Mouse (Mus musculus): ENCODE results near the gene 1700016K19Rik.

The 1700016K19Rik gene

DNA sequence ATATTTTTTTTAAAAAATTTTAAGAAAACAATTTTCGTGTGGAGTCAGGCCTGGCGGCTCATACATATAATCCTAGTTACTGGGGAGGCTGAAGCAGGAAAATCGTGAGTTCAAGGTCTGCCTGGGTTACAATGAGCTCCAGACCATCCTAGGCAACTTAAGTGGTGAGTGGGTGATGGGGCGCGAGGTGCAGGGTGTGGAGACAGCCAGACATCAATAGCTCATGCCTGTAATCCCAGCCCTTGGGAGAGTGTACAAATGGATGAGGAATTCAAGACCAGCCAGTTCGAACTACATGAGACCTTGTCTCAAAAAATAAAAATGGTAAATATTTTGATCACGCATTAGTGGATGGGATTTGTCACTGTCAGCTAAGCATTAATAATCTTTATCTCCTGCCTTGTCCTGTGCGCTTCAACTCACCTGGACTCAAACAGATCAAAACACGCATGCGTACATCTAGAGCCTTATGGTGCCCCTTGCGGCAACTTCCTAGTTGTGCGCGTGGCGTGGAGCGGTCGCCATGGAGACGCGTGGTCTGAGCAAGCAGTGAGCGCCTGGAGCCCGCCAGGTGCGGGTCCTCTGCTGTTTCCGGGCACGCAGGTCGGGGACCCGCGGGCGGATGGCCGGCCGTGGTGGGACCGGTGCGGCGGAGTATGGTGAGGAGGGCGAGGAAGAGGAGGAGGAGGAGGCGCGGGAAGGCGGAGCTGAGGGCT lies at the start of gene 1700016K19Rik:
TSS of gene 1700016K19Rik (plus strand) at position 473 of the 716 bp plus-strand sequence.
- DNase-seq, result peak; percentile 88 to 91

DNA sequence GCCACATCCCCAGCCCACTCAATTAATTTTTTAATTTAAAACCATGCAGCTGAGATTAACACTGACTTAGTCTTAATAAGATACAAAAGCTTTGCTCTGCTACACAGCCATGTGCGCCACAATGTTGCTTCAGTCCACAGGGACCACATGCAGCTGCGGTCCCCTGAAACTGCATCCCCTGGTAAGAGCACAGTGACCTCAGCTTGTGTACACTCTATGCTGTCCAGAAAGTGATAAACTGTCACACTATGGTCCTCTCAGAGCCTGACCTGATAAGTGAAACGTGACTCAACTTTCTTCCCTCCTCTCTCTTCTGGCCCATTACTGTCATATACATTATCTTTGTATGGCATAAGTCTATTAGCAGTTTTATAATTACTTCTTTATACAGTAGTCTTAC lies 49.3 kb upstream of the 1700016K19Rik start:
- DNase-seq, result no peak

DNA sequence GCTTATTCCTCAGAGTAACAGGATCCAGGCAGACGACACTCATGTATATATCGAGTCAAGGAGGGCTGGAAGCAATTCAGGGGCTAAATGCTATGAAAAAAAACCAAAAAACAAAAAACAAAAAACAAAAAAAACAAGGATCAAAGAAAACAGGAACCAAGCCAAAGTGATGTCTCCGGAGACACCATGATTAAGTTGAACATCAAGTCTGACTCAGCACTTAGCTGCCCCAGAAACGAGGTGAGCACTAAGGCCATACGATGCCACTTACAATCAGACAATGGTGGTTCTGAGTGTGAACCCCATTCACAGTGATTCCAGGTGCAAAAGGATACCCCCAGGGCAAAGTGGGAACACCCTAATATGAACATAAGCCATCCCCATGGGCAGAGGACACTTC lies 47.8 kb upstream of the 1700016K19Rik start:
- no peak for DNase-seq

DNA sequence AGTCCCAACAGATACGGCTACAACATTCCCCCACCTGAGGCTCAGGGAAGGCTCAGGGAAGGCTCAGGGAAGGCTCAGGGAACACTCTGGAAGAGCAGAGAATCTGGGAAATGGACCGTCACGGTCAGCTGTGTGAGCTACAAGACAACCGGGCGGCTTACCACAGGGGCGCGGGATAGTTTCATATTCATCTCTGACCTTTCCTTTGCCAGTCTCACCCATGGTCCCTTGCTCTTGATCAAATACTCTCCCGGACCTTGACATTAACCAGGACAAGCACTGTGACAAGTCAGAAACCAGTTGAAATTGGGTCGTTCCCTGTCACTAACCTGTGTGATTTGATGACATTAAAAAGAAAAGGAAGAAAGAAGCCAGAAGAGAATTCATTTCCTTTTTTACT lies 44.8 kb upstream of the 1700016K19Rik start:
- DNase-seq, result no peak

DNA sequence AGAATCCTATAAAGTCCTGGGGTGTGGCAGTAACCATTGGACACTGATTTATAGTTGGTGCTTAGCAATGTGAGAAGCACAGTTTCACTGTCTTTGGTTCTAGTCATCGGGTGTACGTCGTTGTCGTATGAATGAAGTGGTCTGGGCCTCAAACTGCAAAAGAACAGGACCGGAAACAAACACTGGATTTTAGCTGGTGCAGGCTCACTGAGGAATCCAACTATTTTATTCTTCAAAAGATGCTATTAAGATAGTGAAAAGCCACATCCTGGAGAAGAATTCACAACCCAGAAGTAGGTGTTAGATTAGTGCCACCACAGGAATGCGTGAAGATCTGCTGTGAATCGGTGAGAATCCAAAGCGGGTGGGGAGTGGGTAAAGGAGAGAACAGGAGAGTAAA lies 43.1 kb upstream of the 1700016K19Rik start:
- no peak for DNase-seq

DNA sequence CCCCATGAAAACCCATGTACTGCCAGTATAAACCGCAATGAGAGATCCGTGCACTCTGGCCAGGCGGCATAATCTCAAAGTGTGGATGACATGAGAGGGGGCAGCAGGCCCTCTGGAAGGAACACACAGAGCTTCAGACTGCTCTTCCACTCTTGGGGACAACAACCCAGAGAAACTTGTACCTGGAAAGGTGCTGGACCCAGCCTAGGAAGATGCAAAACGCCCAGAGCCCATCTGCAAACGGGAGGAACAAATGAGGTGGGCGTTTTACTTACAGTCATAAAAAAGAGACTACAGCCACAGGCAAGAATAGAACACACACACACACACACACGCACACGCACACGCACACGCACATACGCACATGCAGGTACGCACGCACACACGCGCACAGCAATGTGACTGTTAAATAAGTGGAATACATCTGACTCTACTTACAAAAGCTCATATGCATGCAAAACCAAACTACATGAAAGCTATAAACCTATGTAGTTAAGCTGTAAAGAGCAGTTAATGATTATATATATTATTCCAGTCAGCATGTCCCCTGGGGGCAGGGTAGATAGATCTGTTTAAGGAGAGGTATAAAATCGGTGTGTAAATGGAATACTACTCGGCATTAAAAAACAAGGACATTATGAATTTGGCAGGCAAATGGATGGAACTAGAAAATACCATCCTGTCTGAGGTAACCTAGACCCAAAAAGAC lies 42.4 kb upstream of the 1700016K19Rik start:
- no peak for DNase-seq

DNA sequence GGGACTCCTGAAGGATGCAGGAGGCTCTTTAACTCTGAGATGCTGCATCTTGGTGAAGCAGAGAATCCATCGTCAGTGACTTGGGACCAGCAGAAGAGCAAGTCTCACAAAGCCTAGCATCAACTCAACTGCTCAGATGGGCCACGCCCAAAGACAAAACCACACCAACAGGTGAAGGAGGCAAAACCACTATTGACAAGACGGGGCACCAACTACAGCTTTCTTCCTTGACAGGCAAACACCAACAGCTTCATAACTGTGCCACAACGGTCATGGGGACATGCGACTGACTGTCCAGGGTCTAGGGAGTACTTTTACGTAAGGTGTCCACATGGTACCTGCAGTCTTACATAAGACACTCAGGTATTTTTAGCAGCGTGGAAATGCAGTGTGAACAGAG lies 37.9 kb upstream of the 1700016K19Rik start:
- no peak for DNase-seq

DNA sequence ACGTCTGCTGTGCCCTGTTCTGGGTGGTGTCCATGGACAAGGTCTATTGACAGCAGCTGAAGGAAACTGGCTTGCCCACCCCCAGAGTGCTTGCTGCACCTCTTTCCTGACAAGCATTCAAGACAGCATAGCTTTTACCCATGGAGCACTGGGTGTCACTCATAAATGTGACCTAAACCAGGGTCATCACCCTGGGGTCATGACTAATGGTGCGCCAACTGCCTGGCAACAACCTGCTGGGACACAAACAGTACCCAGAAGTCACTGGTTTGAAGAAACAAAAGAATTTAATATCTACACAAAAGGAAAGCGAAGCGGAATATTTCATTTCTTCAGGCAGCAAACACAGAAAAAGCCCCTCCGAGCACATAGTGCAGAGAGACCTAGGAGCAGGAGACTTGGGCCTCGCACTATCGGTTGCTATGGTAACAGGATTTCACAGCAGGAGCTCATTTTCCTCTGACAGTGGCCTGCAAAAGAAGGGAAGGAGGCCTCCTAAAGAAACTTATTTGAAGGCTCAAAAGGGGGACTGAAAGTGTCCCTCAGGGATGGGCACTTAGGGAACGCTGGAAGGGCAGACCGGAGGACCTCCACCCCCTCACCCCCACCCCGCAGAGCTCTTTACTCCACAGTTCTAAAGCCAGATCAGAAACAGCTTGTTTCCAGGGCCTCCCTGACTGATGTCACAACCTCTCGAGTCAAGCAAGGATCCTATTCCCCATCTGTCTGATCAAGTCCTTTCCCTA lies 35.8 kb upstream of the 1700016K19Rik start:
- DNase-seq, result peak in 1 of 2 experiments; percentile 54

DNA sequence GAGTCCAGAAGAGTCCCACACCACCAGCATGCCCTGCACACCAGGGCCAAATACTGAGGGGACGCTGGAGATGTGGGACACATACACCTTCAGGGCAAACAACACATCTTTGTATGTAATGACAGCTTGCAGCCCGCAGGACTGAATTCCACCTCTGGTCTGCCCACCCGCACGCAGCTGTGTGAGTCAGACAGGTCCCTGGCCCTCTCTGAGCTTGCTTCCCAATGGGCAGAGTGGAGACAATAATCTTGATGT lies 35.3 kb upstream of the 1700016K19Rik start:
- DNase-seq, result no peak

DNA sequence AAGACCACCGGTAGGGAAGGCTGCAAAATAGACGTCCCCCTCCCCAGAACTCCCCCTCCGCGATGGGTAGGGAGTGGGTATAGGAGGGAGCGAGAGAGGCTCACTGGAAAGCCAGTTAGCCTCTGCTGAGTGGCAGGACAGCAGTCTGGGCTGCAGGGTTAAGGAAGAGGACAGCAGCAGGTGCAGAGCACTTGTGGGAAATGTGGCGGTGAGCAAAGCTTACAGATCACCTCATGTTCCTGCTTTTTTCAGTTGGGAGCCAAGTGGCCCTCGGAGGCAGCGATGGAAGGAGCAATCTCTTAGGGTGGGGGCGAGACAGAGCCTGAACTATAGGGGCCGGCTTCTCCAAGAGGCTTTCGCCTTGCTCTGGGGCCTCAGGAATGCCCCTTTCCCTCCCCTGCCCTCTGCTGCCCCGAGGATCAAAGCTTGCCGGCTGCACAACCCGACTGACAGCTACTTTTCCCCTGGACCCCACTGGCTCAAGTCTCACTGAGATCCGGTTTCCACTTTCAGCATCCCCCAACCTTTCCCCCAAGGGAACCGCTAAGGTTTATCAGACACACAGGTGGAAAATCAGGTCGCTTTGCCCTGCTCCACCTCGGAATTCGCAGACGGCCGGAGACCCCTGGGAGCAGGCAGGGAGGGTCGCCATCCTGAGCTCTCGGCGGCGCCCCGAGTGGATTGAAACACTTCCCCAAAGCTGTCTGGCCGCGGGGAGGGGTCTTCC lies 33.9 kb upstream of the 1700016K19Rik start:
- no peak for DNase-seq

DNA sequence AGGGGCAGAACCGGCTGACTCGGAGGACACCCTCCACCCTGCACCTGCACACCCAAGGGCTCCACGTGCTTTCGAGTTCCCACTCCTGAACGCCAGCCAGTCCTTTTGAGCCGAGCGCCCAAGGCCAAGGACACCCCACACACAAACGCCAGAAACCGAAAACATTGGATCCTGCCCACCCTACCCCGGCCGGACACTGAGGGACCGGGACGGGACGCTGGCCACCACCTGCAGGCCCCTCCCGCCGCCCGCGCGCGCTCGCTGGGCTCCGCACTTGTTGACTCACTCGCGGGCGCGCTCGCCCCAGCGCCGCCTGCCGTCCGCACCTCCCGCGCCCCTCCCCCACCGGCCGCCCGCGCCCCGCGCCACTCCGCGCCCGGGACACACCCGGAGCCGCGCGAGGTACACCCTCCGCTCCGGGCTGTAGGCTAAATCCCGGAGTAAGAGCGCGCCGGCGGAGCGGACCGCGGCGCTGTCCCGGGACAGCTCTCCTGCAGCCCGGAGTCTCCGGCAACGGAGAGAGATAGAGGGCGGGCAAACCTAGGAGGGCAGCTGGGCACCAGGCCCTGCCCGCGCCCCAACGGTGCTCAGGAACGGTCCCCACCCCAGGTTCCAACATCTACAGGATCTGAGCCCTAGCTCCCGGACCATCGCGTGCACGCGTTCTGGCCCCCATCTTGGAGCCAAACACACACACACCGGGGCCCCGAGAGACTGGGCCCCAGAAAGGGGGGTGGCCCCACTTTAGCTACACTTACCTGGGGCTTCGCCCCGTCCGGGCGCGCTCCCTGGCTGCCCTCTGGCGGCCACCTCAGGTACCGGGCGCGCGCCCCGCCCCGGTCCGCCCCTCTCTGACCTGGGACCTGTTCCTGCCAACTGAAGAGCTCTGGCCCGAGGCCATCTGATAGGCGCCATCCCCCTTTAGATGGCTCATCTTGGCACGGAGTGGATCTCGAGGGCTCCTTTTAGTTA lies 33.0 kb upstream of the 1700016K19Rik start:
- DNase-seq, result peak; percentile 84 to 87

DNA sequence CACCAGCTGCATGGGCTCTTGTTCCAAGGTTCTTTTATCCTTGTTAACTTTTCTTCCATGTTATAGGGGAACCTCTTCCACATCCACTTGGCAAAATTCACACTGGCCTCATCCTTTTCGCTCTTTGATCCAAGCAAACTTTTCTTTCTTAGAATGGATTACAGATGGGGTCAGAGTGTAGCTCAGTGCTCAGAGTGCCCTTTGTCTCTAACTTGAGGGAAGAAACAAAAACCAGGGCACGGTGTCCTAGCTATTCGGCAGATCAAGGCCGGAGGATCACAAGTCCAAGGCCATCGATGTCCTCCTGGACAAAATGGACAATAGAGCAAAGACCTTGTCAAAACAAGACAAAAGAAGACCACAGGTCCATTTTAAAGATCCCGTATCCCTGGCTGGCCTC lies 31.0 kb upstream of the 1700016K19Rik start:
- DNase-seq, result no peak

DNA sequence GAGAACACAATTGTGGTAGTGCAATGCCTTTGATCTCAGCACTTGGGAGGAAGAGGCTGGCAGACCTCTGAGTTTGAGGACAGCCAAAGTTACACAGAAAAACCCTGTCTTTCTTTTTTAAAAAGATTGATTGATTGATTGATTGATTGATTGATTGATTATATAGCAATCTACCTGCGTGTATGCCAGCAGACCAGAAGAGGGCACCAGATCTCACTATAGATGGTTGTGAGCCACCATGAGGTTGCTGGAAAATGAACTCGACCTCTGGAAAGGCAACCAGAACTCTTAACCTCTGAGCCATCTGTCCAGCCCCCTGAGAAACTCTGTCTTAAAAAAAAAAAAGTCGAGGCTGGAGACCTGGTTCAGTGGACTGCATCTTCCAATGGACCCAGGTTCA lies 29.1 kb upstream of the 1700016K19Rik start:
- no peak for DNase-seq

DNA sequence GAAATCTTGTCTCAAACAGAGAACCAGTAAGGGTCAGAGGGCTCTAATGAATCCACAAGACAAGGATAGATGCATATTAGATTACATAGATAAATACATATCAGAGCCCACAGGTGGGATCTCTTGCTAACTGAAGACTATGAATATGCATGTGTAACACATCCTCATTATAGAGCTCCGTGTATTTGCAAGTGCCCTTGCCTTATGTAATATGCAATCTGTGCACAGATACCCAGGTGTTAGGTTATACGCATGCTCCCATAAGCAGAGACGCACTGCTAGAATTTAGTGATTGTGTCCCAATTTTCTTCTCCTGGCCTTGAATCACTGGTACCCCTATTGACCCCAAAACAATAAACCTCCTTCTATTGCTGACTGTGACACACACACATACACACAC lies 27.5 kb upstream of the 1700016K19Rik start:
- DNase-seq, result no peak

DNA sequence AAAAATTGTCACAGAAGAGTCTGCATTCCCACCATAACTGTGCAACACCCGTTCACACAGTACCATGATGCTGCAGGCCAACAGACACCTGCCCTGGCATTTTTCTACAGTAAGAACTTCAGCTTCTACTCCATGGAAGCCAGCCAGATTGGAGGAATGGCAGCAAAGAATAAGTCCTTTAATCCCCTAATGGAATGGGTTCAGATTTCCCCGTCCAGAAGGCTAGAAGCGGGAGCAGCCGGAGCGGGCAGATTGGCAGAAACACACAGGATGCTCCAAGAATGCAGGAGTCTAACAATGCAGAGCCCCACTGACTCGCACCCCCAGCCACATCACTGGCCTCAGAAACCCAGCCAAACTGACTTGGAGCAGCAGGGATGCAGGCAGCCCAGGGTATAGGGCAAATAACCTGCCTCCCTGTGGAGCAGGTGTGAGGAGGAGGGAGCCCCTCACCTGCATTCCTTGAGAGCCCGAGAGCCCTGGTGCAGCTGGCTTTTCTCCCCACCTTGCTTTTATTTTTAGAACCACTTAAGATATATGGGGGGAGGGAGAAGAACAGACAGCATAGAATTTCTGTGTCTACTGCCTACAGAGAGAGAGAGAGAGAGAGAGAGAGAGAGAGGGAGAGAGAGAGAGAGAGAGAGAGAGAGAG lies 26.7 kb upstream of the 1700016K19Rik start:
- peak in 1 of 2 experiments; percentile 32 for DNase-seq

DNA sequence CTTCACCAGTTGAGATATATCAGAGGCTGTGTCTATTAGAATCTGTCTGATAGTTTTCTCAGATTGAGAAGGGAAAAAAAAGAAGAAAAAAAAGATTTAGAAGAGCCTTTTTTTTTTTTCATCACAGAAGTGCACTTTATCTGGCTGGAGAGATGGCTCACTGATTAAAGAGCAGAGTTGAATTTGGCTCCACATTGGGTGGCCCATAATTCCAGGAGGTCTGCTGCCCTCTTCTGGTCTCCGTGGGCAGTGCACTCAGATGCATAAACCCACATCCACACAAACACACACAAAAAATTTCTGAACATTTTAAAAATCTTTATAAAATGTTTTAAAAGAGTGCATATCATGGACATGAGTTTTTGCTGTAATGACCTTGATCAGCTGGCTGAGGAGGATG lies 25.7 kb upstream of the 1700016K19Rik start:
- DNase-seq, result peak in 1 of 2 experiments; percentile 26

DNA sequence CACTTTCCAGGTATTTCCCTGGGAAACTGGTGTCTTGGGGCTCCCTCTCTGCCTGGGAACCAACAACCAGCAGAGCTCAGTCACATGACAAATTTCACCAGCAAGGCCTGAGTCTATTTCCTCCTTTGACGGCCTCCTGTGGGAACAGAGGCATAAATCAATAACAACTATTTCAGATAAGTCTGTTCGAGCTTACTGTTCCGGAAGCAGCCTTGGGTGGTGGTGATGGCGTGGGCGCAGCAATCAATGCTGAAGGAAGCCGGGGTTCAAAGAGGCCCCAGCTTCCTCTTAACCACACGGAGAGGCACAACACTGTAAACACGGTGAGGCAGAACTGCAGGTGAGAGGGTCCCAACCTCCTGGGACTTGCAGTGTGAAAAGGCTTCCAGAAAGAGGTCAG lies 23.0 kb upstream of the 1700016K19Rik start:
- no peak for DNase-seq

DNA sequence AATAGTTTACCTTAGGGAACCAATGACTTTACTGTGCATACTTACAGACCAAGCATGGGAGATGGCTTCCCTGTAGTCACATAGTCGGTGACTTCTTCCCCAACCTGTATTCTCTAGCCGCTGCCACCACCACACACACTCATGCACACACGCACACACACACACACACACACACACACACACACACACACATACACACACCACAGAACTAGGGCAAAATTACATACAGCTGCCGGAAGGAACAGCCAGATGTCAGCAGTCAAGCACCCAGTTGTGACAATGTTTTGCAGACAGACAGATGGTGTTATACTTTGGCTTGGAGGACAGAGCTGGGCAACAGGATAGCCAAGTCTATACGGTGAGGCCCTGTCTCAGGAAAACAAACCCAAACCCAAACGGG lies 21.7 kb upstream of the 1700016K19Rik start:
- DNase-seq, result no peak

DNA sequence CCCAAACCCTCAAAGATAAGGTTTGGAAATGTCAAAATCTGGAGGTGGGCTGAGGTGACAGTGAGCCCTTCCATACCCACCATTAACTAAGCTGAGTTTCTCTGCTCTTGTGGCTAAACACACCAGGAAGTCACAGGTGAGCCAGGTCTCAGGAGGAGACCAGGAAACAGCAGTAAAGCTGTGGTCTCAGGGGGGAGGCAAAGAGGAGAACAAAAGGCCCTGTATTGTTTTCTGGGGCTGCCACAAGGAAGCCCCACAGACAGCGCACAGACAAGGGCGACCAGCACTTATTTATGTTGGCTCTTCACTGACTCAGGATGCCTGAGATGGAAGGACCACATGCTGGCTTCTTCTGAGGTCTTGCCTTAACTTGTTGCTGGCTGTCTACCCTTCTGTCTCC lies 19.3 kb upstream of the 1700016K19Rik start:
- DNase-seq, result no peak

DNA sequence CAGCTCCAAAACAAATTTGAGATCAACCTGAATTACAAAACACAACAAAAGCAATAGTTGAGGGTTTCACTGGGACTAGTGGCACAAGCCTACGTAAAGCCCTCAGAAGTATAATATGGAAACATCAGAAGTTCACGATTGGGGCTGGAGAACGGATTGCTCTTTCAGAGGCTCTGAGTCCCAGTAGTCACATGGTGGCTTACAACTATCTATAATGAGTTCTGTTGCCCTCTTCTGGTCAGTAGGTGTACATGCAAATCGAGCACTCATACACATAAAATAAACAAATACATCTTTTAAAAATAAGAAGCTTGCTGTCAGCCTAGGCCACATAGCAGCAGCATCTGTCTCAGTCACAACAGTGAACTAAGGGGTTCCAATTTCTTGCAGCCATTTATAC lies 16.5 kb upstream of the 1700016K19Rik start:
- DNase-seq, result no peak

DNA sequence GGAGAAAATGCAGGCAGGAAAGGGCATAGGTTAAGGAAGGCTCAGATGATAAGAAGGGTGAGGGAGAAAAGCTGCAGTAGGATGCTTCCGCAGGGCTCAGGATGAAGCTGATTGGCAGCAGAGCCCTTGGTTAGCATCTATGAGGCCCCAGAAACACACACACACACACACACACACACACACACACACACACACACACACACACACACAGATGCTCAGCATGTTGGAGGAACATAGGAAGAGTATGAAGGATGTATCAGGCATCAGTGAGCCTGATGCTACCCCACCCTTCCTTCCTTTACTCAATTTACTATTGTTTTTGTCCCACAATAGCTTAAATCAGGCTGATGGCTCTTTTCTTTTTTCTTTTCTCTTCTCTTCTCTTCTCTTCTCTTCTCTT lies 15.1 kb upstream of the 1700016K19Rik start:
- DNase-seq, result no peak

DNA sequence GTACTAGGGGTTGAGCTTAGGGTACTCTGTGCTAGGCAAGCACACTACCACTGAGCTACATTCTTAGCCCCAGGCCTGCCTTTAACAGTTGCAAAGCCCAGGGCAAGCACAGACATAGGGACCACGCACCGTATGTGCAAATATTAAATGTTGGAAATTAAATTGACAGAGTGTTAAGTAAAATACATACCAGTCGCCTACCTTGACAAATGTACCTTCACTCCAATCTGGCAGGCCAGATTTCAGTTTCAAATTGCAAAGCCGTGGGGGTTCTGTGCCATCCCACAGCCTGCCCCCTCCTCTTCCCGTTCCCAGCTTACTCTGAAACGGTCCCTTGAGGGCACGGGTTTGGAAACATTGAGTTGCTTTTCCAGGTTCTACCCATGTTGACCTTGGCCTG lies 13.8 kb upstream of the 1700016K19Rik start:
- no peak for DNase-seq
